Mouse (Mus musculus) MEL (cell line): ENCODE data around the gene Szrd1. TPM values are rescaled to one million over a fixed set of nuclear protein-coding genes. Genes with fewer than 3 reads are reported as not detected.

Experiments used
- DNase-seq: peaks from one replicate; pipeline ENCODE4 v3.0.0; 2011; ENCODE audit warnings: low read depth, low spot score
- H3K27ac ChIP-seq: 2 replicates; pipeline ENCODE4 v1.5.1; 2012; ENCODE audit warnings: low read depth, mild to moderate bottlenecking, control low read depth, low read length, moderate library complexity; ENCODE audit not compliant: control insufficient read depth
- H3K27me3 ChIP-seq, 2 experiments: fragments of 150-350 bp in 1 of 2; sonication (generic) in 1 of 2; 2 replicates each; pipeline ENCODE4 v1.6.1; 2012; ENCODE audit warnings: low read length in 2 of 2, mild to moderate bottlenecking in 2 of 2, improper control_type of control experiment in 1 of 2, moderate library complexity in 1 of 2; ENCODE audit not compliant: insufficient read depth in 2 of 2, control insufficient read depth in 1 of 2
- H3K36me3 ChIP-seq, 2 experiments: 2 replicates each; pipeline ENCODE4 v1.6.1; 2012 to 2014; ENCODE audit warnings: low read length in 2 of 2, improper control_type of control experiment in 1 of 2, inconsistent platforms in 1 of 2, mild to moderate bottlenecking in 1 of 2; ENCODE audit not compliant: insufficient read depth in 2 of 2, control insufficient read depth in 1 of 2
- H3K4me1 ChIP-seq, 2 experiments: fragments of 150-350 bp in 1 of 2; sonication (generic) in 1 of 2; 2 replicates each; pipeline ENCODE4 v1.6.1; 2012; ENCODE audit warnings: low read length in 2 of 2, improper control_type of control experiment in 1 of 2, mild to moderate bottlenecking in 1 of 2; ENCODE audit not compliant: insufficient read depth in 2 of 2, control insufficient read depth in 1 of 2
- H3K4me3 ChIP-seq, 2 experiments: fragments of 150-350 bp in 1 of 2; sonication (generic) in 1 of 2; 2 replicates each; pipeline ENCODE4 v1.5.1; 2012; ENCODE audit warnings: low read depth in 2 of 2, low read length in 2 of 2, mild to moderate bottlenecking in 2 of 2, moderate library complexity in 2 of 2, control low read depth in 1 of 2, improper control_type of control experiment in 1 of 2; ENCODE audit not compliant: control insufficient read depth in 1 of 2, insufficient read depth in 1 of 2
- H3K79me2 ChIP-seq: 2 replicates; pipeline ENCODE4 v1.6.1; 2012; ENCODE audit warnings: mild to moderate bottlenecking, low read length, moderate library complexity; ENCODE audit not compliant: control insufficient read depth, poor library complexity, insufficient read depth
- H3K9ac ChIP-seq: 2 replicates; pipeline ENCODE4 v1.6.1; 2012; ENCODE audit warnings: low read depth, mild to moderate bottlenecking, control low read depth, low read length, moderate library complexity; ENCODE audit not compliant: control insufficient read depth, poor library complexity, severe bottlenecking
- H3K9me3 ChIP-seq: fragments of 150-350 bp; sonication (generic); replicated peaks from 2 replicates; pipeline ENCODE4 v1.6.1; 2012; ENCODE audit warnings: mild to moderate bottlenecking, low read length, improper control_type of control experiment, moderate library complexity; ENCODE audit not compliant: insufficient read depth
- RCOR1 ChIP-seq: IDR thresholded peaks from 2 replicates; pipeline ENCODE4 v1.6.1; 2012; ENCODE audit warnings: low read depth, mild to moderate bottlenecking, inconsistent platforms, low read length, improper control_type of control experiment
- ZNF384 ChIP-seq: IDR thresholded peaks from 2 replicates; pipeline ENCODE4 v1.6.1; 2012; ENCODE audit warnings: low read depth, mild to moderate bottlenecking, inconsistent platforms, low read length, improper control_type of control experiment
- polyA plus RNA-seq, 2 experiments: library from polyadenylated mRNA; stranded (reverse) in 1 of 2; unstranded in 1 of 2; fragments of >175 nt in 1 of 2; fragments of >200 nt in 1 of 2; gene quantifications; 2 replicates each; pipeline versions ENCODE4 v1.2.1 to v1.2.4; 2012; ENCODE audit warnings: low replicate concordance in 2 of 2, low read depth in 1 of 2; ENCODE audit not compliant: insufficient read length in 2 of 2, insufficient read depth in 1 of 2, missing spikeins in 1 of 2
- total RNA-seq: library from RNA; depleted of rRNA; stranded (reverse); fragments of 300-350 nt; gene quantifications from 2 replicates; pipeline ENCODE4 v1.2.3, GENCODE M21; 2012; rRNA removed

Szrd1 gene
- total and polyA plus RNA-seq, 3 experiments = 63.0 to 137 TPM; not detected in 1

DNA sequence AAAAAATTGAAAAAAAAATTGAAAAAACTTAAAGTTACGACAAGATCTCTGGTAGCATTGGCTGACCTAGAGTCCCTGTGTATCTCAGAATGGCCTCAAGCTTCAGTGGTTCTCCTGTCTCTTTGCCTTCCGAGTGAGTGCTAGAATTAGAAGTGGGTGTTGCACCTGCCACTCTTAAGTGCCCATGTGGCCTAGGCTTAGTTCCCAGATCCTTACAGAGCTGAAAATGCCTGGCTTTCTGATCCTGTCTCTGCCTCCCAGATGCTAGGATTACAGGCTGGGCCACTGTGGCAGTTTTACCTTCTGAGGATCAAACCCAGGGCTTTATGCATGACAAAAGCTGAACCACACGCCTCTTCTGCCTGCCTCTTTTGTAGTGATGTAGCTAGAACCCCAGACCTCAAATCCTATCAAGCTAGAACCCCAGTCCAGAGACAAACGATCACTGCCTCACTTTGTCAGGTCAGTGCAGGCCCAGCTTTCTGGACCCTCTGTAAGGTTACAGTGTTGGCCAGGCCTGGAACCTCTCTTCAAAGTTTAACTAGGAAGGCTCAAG, 75.4 kb downstream of the Szrd1 start:
- no peak overlapping the region for H3K27ac ChIP-seq
- 0 out of 2 replicates have a peak, but pooled peaks have one; percentile 34 for TF ChIP-seq ZNF384
- no peak for TF ChIP-seq RCOR1
- TF ChIP-seq, all 39 proteins: peak for 1
- H3K4me3 ChIP-seq = no peak overlapping the region
- DNase-seq = no peak
- peaks cover 0 to 7% of the 10 kb centered on the region in 2 experiments; a peak in 2 of 4 replicates for H3K36me3 ChIP-seq
- no peaks in the 10 kb centered on the region for H3K79me2 ChIP-seq
- H3K27me3 ChIP-seq = no peaks in the 10 kb centered on the region
- H3K4me1 ChIP-seq = peaks cover 0 to 11% of the 10 kb centered on the region in 2 experiments; a peak in 2 of 4 replicates
- H3K9me3 ChIP-seq = no peaks in the 10 kb centered on the region
- H3K9ac ChIP-seq = no peak overlapping the region

Other genes starting within 250 kb of the Szrd1 start
- gene Padi2, start 233.4 kb downstream of the Szrd1 start, total RNA-seq = 0.07 and 0.27 TPM in 2 replicates
- gene Padi2, start 233.4 kb downstream of the Szrd1 start, polyA plus RNA-seq = under 1 TPM in 1 of 2 experiments, not detected in 1; 0.07 TPM
- gene Sdhb, start 178.6 kb downstream of the Szrd1 start, total RNA-seq = 271 and 292 TPM in 2 replicates
- gene Sdhb, start 178.6 kb downstream of the Szrd1 start, polyA plus RNA-seq = 100 to 1,000 TPM; 342 to 414 TPM
- 27.3 and 29.0 TPM in 2 replicates for gene Atp13a2, start 152.9 kb downstream of the Szrd1 start, total RNA-seq
- gene Atp13a2, start 152.9 kb downstream of the Szrd1 start, polyA plus RNA-seq = 10 to 100 TPM in 1 of 2 experiments, not detected in 1; 65.4 TPM
- gene Mfap2, start 129.4 kb downstream of the Szrd1 start, total RNA-seq = not detected in 2 replicates
- not detected for gene Mfap2, start 129.4 kb downstream of the Szrd1 start, polyA plus RNA-seq
- 0.77 and 0.92 TPM in 2 replicates for gene Crocc, start 79.2 kb downstream of the Szrd1 start, total RNA-seq
- 1 to 10 TPM in 1 of 2 experiments, not detected in 1; 3.6 TPM for gene Crocc, start 79.2 kb downstream of the Szrd1 start, polyA plus RNA-seq
- gene Necap2, start 61.4 kb downstream of the Szrd1 start, total RNA-seq = 45.1 and 57.4 TPM in 2 replicates
- gene Necap2, start 61.4 kb downstream of the Szrd1 start, polyA plus RNA-seq = 10 to 100 TPM in 1 of 2 experiments, not detected in 1; 75.6 TPM
- not detected in 2 replicates for gene Spata21, start 51.4 kb downstream of the Szrd1 start, total RNA-seq
- gene Spata21, start 51.4 kb downstream of the Szrd1 start, polyA plus RNA-seq = not detected
- gene Fbxo42, start 8.1 kb upstream of the Szrd1 start, total RNA-seq = 10.1 and 11.2 TPM in 2 replicates
- 100 to 1,000 TPM in 1 of 2 experiments, 10 to 100 TPM in 1; 23.1 to 260 TPM for gene Fbxo42, start 8.1 kb upstream of the Szrd1 start, polyA plus RNA-seq
- gene Rsg1, start 74.2 kb upstream of the Szrd1 start, total RNA-seq = 3.7 and 5.8 TPM in 2 replicates
- gene Rsg1, start 74.2 kb upstream of the Szrd1 start, polyA plus RNA-seq = 1 to 10 TPM in 1 of 2 experiments, not detected in 1; 4.8 TPM
- 0.03 TPM in 1 of 2 replicates, not detected in the other for gene Arhgef19, start 99.7 kb upstream of the Szrd1 start, total RNA-seq
- under 1 TPM in 1 of 2 experiments, not detected in 1; 0.78 TPM for gene Arhgef19, start 99.7 kb upstream of the Szrd1 start, polyA plus RNA-seq
- 2.3 and 2.5 TPM in 2 replicates for gene Epha2, start 161.5 kb upstream of the Szrd1 start, total RNA-seq
- 1 to 10 TPM in 1 of 2 experiments, not detected in 1; 5.9 TPM for gene Epha2, start 161.5 kb upstream of the Szrd1 start, polyA plus RNA-seq
- not detected in 2 replicates for gene Fam131c, start 228.4 kb upstream of the Szrd1 start, total RNA-seq
- not detected for gene Fam131c, start 228.4 kb upstream of the Szrd1 start, polyA plus RNA-seq